Mouse (Mus musculus): ENCODE measurements around the gene Amd1. TPM values are rescaled to one million over a fixed set of nuclear protein-coding genes. Genes with fewer than 3 reads are reported as not detected.

Amd1 gene
- total and polyA plus RNA-seq, 2 experiments from 2014 or later = 35.0 to 73.9 TPM

GRCm38 (mm10) chr10:40281565-40281964 lies 20.4 kb downstream of the Amd1 start:
- H3K27me3 ChIP-seq (ENCODE audit: insufficient read depth, low read length) = no peaks in the 10 kb centered on the region
- no peak for TF ChIP-seq CTCF (IDR thresholded peaks at IDR 0.05; ENCODE audit: low read depth)
- no peaks in the 10 kb centered on the region for H3K36me3 ChIP-seq (ENCODE audit: insufficient read depth)
- H3K4me2 ChIP-seq (ENCODE audit: low read depth) = no peak overlapping the region
- no peak overlapping the region for H3K4me3 ChIP-seq (ENCODE audit: low read depth, low read length)
- 92% methylated on average over 2 of the region's 2 CpGs for WGBS
- no peaks in the 10 kb centered on the region for H3K9me3 ChIP-seq (ENCODE audit: low read length)
- H3K27ac ChIP-seq (ENCODE audit: low read depth, low read length) = no peak overlapping the region
- no peak for ATAC-seq
- no peak overlapping the region for H3K9ac ChIP-seq
- no peak for DNase-seq
- no peaks in the 10 kb centered on the region for H3K4me1 ChIP-seq (ENCODE audit: insufficient read depth)

GRCm38 (mm10) chr10:40278317-40278716 lies 23.7 kb downstream of the Amd1 start:
- Histone ChIP-seq H3K27ac (ENCODE audit: low read depth, low read length) (no peak overlapping the region), H3K9ac (no peak overlapping the region), H3K27me3 (ENCODE audit: insufficient read depth, low read length) (no peaks in the 10 kb centered on the region), H3K4me3 (ENCODE audit: low read depth, low read length) (no peak overlapping the region), H3K9me3 (ENCODE audit: low read length) (no peaks in the 10 kb centered on the region), H3K4me2 (ENCODE audit: low read depth) (no peak overlapping the region), H3K36me3 (ENCODE audit: insufficient read depth) (no peaks in the 10 kb centered on the region), H3K4me1 (ENCODE audit: insufficient read depth) (no peaks in the 10 kb centered on the region)
- WGBS = 69% methylated on average over 5 of the region's 5 CpGs
- ATAC-seq = no peak
- no peak for TF ChIP-seq CTCF (IDR thresholded peaks at IDR 0.05; ENCODE audit: low read depth)
- DNase-seq = no peak

- H3K9ac ChIP-seq = no peak overlapping the region
- ATAC-seq (no peak), DNase-seq (no peak)
- H3K4me1 ChIP-seq (ENCODE audit: insufficient read depth) = no peaks in the 10 kb centered on the region
- no peak overlapping the region for H3K4me2 ChIP-seq (ENCODE audit: low read depth)
- WGBS = 79% methylated on average over 7 of the region's 7 CpGs
- H3K4me3 ChIP-seq (ENCODE audit: low read depth, low read length) = no peak overlapping the region
- TF ChIP-seq CTCF (IDR thresholded peaks at IDR 0.05; ENCODE audit: low read depth) = no peak
- no peaks in the 10 kb centered on the region for H3K9me3 ChIP-seq (ENCODE audit: low read length)
- H3K36me3 ChIP-seq (ENCODE audit: insufficient read depth) = no peaks in the 10 kb centered on the region
- no peaks in the 10 kb centered on the region for H3K27me3 ChIP-seq (ENCODE audit: insufficient read depth, low read length)
- no peak overlapping the region for H3K27ac ChIP-seq (ENCODE audit: low read depth, low read length)
Measured at GRCm38 (mm10) chr10:40275991-40276390, 26.0 kb downstream of the Amd1 start.

GRCm38 (mm10) chr10:40273938-40274337 lies 28.0 kb downstream of the Amd1 start:
- Histone ChIP-seq H3K4me2 (ENCODE audit: low read depth) (no peak overlapping the region), H3K36me3 (ENCODE audit: insufficient read depth) (no peaks in the 10 kb centered on the region), H3K9ac (no peak overlapping the region), H3K27me3 (ENCODE audit: insufficient read depth, low read length) (no peaks in the 10 kb centered on the region), H3K4me1 (ENCODE audit: insufficient read depth) (no peaks in the 10 kb centered on the region), H3K27ac (ENCODE audit: low read depth, low read length) (no peak overlapping the region), H3K9me3 (ENCODE audit: low read length) (no peaks in the 10 kb centered on the region), H3K4me3 (ENCODE audit: low read depth, low read length) (no peak overlapping the region)
- 83% methylated on average over 5 of the region's 5 CpGs for WGBS
- ATAC-seq = no peak
- no peak for DNase-seq
- TF ChIP-seq CTCF (IDR thresholded peaks at IDR 0.05; ENCODE audit: low read depth) = no peak

- no peaks in the 10 kb centered on the region for H3K27me3 ChIP-seq (ENCODE audit: insufficient read depth, low read length)
- no peak for ATAC-seq
- TF ChIP-seq CTCF (IDR thresholded peaks at IDR 0.05; ENCODE audit: low read depth) = no peak
- no peak overlapping the region for H3K27ac ChIP-seq (ENCODE audit: low read depth, low read length)
- H3K4me3 ChIP-seq (ENCODE audit: low read depth, low read length) = no peak overlapping the region
- no peak overlapping the region for H3K4me2 ChIP-seq (ENCODE audit: low read depth)
- no peak for DNase-seq
- no peaks in the 10 kb centered on the region for H3K9me3 ChIP-seq (ENCODE audit: low read length)
- H3K9ac ChIP-seq = no peak overlapping the region
- H3K36me3 ChIP-seq (ENCODE audit: insufficient read depth) = no peaks in the 10 kb centered on the region
- no peaks in the 10 kb centered on the region for H3K4me1 ChIP-seq (ENCODE audit: insufficient read depth)
- whole genome bisulfite sequencing = 79% methylated on average over 3 of the region's 3 CpGs
Measured at GRCm38 (mm10) chr10:40271216-40271615, 30.8 kb downstream of the Amd1 start.

GRCm38 (mm10) chr10:40264920-40265319 lies 37.1 kb downstream of the Amd1 start:
- no peak for TF ChIP-seq CTCF (IDR thresholded peaks at IDR 0.05; ENCODE audit: low read depth)
- 92% methylated on average over 3 of the region's 3 CpGs for WGBS
- ATAC-seq = no peak

GRCm38 (mm10) chr10:40263691-40264090 lies 38.3 kb downstream of the Amd1 start:
- WGBS = 61% methylated on average over 4 of the region's 4 CpGs
- Histone ChIP-seq H3K4me3 (ENCODE audit: low read depth, low read length) (no peak overlapping the region), H3K4me1 (ENCODE audit: insufficient read depth) (no peaks in the 10 kb centered on the region), H3K4me2 (ENCODE audit: low read depth) (no peak overlapping the region), H3K27me3 (ENCODE audit: insufficient read depth, low read length) (no peaks in the 10 kb centered on the region), H3K9ac (no peak overlapping the region), H3K27ac (ENCODE audit: low read depth, low read length) (no peak overlapping the region), H3K36me3 (ENCODE audit: insufficient read depth) (no peaks in the 10 kb centered on the region), H3K9me3 (ENCODE audit: low read length) (no peaks in the 10 kb centered on the region)
- no peak for DNase-seq
- TF ChIP-seq CTCF (IDR thresholded peaks at IDR 0.05; ENCODE audit: low read depth) = no peak
- ATAC-seq = no peak

More at GRCm38 (mm10) chr10:40264920-40265319, 37.1 kb downstream of the Amd1 start:
- no peaks in the 10 kb centered on the region for H3K27me3 ChIP-seq (ENCODE audit: insufficient read depth, low read length)
- no peaks in the 10 kb centered on the region for H3K4me1 ChIP-seq (ENCODE audit: insufficient read depth)
- H3K27ac ChIP-seq (ENCODE audit: low read depth, low read length) = no peak overlapping the region
- H3K9me3 ChIP-seq (ENCODE audit: low read length) = no peaks in the 10 kb centered on the region
- no peak overlapping the region for H3K4me2 ChIP-seq (ENCODE audit: low read depth)
- H3K9ac ChIP-seq = no peak overlapping the region
- no peaks in the 10 kb centered on the region for H3K36me3 ChIP-seq (ENCODE audit: insufficient read depth)
- H3K4me3 ChIP-seq (ENCODE audit: low read depth, low read length) = no peak overlapping the region
- no peak for DNase-seq

- Histone ChIP-seq H3K9ac (no peak overlapping the region), H3K4me1 (ENCODE audit: insufficient read depth) (no peaks in the 10 kb centered on the region), H3K4me2 (ENCODE audit: low read depth) (no peak overlapping the region), H3K27ac (ENCODE audit: low read depth, low read length) (no peak overlapping the region), H3K27me3 (ENCODE audit: insufficient read depth, low read length) (no peaks in the 10 kb centered on the region), H3K4me3 (ENCODE audit: low read depth, low read length) (no peak overlapping the region), H3K9me3 (ENCODE audit: low read length) (no peaks in the 10 kb centered on the region), H3K36me3 (ENCODE audit: insufficient read depth) (no peaks in the 10 kb centered on the region)
- DNase-seq (no peak), ATAC-seq (no peak)
- TF ChIP-seq CTCF (IDR thresholded peaks at IDR 0.05; ENCODE audit: low read depth) = no peak
- 86% methylated on average over 6 of the region's 6 CpGs for WGBS
Measured at GRCm38 (mm10) chr10:40262200-40262599, 39.8 kb downstream of the Amd1 start.
